Mouse (Mus musculus): ENCODE measurements at regions not wholly inside any gene's neighbourhood (a gene's known extent, or its start where the extent isn't known, plus 50 kb on each side); places are given as distances from the start of the nearest gene placed in this dataset.

- DNase-seq (ENCODE audit: low spot score in 2 of 2): peak in 1 of 2 experiments; percentile 24
Measured at GRCm38 (mm10) chr4:31823574-31824348, 140.1 kb upstream of the Map3k7 start.

- no peak for DNase-seq (ENCODE audit: low spot score in 2 of 2)
Measured at GRCm38 (mm10) chr4:31824518-31825437, 139.1 kb upstream of the Map3k7 start.

GRCm38 (mm10) chr4:31825438-31825830 lies 138.5 kb upstream of the Map3k7 start:
- no peak for DNase-seq (ENCODE audit: low spot score in 2 of 2)

GRCm38 (mm10) chr4:31826661-31827060 lies 137.2 kb upstream of the Map3k7 start:
- no peak for DNase-seq (ENCODE audit: low spot score in 2 of 2)

GRCm38 (mm10) chr4:31827266-31827665 lies 136.6 kb upstream of the Map3k7 start:
- DNase-seq (ENCODE audit: low spot score in 2 of 2): no peak

- no peak for DNase-seq (ENCODE audit: low spot score in 2 of 2)
Measured at GRCm38 (mm10) chr4:31830241-31830640, 133.7 kb upstream of the Map3k7 start.

GRCm38 (mm10) chr4:31831469-31831868 lies 132.4 kb upstream of the Map3k7 start:
- no peak for DNase-seq (ENCODE audit: low spot score in 2 of 2)

- no peak for DNase-seq (ENCODE audit: low spot score in 2 of 2)
Measured at GRCm38 (mm10) chr4:31833828-31834227, 130.1 kb upstream of the Map3k7 start.

GRCm38 (mm10) chr4:31835051-31835450 lies 128.8 kb upstream of the Map3k7 start:
- DNase-seq (ENCODE audit: low spot score in 2 of 2): no peak

- DNase-seq (ENCODE audit: low spot score in 2 of 2): no peak
Measured at GRCm38 (mm10) chr4:31838592-31838991, 125.3 kb upstream of the Map3k7 start.

GRCm38 (mm10) chr4:31849763-31850162 lies 114.1 kb upstream of the Map3k7 start:
- DNase-seq (ENCODE audit: low spot score in 2 of 2): no peak

- DNase-seq (ENCODE audit: low spot score in 2 of 2): no peak
Measured at GRCm38 (mm10) chr4:31851006-31851405, 112.9 kb upstream of the Map3k7 start.

- DNase-seq (ENCODE audit: low spot score in 2 of 2): no peak
Measured at GRCm38 (mm10) chr4:31853851-31854250, 110.0 kb upstream of the Map3k7 start.

- no peak for DNase-seq (ENCODE audit: low spot score in 2 of 2)
Measured at GRCm38 (mm10) chr4:31860389-31860788, 103.5 kb upstream of the Map3k7 start.

- no peak for DNase-seq (ENCODE audit: low spot score in 2 of 2)
Measured at GRCm38 (mm10) chr4:31861172-31861571, 102.7 kb upstream of the Map3k7 start.

GRCm38 (mm10) chr4:31872985-31873983 lies 90.6 kb upstream of the Map3k7 start:
- no peak for DNase-seq (ENCODE audit: low spot score in 2 of 2)

GRCm38 (mm10) chr4:31877389-31877788 lies 86.5 kb upstream of the Map3k7 start:
- DNase-seq (ENCODE audit: low spot score in 2 of 2): no peak

- DNase-seq (ENCODE audit: low spot score in 2 of 2): no peak
Measured at GRCm38 (mm10) chr4:31878493-31879191, 85.3 kb upstream of the Map3k7 start.

- DNase-seq (ENCODE audit: low spot score in 2 of 2): no peak
Measured at GRCm38 (mm10) chr4:31879192-31879585, 84.7 kb upstream of the Map3k7 start.

- DNase-seq (ENCODE audit: low spot score in 2 of 2): no peak
Measured at GRCm38 (mm10) chr4:31880213-31880612, 83.7 kb upstream of the Map3k7 start.

Measured in gastrocnemius, postnatal 4 days (tissue).